Mouse (Mus musculus) retina, postnatal 7 days (tissue): ENCODE data around the gene Gopc.
"Not testable (repeated sequence)": the region's sequence is repeated elsewhere in the genome, so short reads cannot be mapped to it uniquely, and the experiment has no call there.

Source experiments
- DNase-seq: peaks from one replicate; pipeline ENCODE4 v3.0.0-alpha.2; 2012; ENCODE audit warnings: low read depth, low spot score

The Gopc gene

DNA sequence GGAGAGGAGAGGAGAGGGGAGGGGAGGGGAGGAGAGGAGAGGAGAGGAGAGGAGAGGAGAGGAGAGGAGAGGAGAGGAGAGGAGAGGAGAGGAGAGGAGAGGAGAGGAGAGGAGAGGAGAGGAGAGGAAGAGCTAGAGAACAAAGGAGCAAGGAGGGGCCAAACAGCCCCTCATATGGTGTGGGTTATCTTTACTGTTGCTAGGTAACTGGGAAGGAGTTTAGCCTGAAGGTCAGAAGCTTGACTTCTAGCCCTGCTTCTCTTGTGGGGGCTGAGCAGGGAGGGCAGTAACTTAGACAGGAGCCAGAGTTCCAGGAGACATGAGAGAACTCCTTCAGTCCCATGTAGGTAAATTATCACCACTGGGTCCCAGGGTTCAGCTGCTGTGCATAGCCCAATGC is 83.4 kb downstream of the Gopc start:
- not testable (repeated sequence) for DNase-seq

DNA sequence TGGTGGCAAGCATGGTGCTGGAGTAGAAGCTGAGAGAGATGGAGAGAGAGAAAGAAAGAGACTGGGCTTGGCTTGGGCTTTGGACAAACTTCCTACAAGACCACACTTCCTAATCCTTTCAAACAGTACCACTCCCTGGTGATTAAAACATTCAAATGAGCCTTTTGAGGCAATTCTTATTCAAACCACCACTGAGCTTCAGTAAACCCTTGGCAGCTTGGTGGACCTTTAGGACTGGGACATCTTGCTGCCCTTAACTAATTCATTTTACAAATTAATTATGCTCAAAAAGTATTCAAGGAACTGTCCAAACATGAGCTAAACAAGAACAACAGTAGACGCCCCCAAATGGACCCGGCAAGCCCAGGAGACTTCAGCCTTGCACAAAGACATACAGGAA is 86.0 kb downstream of the Gopc start:
- DNase-seq: no peak

DNA sequence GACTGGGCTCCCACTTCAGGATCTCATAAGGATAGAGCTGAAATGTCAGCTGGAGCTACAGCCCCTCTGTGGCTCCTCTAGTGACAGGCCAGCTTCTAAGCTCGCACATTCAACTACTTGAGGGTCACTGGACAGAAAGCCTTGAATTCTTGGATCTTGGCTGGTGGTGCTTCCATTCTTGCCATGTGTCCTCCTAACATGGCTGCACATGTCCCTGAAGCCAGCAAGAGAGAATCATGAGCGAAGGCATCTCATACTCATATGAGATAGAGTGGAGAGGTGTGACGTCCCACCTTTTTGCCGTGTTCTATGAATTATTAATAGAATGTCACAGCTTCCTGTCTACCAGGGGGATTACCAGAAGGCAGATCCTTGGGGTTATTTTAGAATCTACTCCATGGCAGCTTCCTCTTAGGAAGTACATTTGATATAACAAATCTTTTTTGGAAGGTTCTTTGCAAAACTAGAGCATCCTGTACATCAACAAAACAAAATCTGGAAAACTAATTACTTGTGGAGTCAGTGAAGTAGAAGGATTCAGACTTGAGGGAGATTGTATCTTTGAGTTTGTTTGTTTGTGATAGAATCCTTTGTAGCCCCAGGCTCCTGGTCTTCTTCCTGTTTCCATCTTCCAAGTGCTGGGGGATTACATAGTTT is 87.9 kb downstream of the Gopc start:
- no peak for DNase-seq

DNA sequence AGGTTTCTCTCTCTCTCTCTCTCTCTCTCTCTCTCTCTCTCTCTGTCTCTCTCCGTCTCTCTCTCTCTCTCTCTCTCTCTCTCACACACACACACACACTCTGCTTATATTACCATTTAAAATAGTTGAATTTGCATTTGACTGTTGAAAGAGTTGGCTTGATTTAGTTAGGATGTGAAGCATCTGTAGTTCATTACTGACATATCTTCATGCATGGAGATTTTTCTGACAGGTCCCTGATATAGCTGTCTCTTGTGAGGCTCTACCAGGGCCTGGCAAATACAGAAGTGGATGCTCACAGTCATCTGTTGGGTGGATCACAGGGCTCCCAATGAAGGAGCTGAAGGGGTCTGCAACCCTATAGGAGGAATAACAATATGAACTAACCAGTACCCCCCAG is 89.5 kb downstream of the Gopc start:
- DNase-seq: not testable (repeated sequence)

DNA sequence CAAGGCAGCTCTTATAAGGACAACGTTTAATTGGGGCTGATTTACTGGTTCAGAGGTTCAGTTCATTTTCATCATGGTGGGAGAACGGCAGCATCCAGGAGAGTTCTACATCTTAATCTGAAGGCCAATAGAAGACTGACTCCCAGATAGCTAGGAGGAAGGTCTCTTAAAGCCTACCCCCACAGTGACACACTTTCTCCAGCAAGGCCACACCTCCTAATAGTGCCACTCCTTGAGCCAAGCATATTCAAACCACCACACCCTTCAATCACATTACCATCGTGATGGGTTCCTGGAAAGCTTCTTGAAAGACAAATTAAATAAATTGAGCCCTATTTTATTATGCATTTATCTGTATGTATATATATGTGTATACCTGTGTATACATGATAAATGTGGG is 92.7 kb downstream of the Gopc start:
- no peak for DNase-seq

DNA sequence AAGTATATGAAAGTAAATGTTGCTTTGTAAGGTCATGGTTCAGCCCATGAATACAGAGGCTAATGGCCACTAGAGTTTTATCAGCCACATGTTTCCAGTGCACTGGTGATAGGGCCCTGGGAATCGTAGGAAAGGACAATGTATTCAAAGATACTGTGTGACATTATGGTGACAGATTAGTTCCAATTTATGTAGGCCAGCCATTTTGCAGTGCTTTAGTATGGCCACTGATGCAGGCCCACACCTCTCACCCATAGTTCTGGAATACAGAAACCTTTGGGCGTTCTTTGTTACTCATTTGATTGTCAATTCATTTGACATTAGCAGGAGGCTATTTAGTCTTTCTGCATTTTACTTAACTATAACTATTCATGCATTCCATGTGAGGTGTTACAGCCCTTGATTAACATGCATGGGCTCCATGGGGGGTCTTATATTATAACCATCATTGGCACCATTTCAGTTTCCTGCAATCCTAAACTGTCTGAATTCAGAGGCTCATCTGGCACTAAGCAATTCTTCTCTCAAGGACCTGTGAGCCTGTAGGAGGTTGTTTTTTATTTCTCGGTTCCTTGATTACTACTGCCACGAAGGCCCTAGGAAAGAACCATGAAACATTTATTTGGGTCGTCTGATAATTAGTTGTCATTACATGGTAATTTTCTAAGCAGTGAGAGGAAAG is 93.9 kb downstream of the Gopc start:
- DNase-seq: no peak
